Mouse (Mus musculus) bone marrow macrophage, adult 2 months (primary cell): ENCODE measurements at regions not wholly inside any gene's neighbourhood (a gene's known extent, or its start where the extent isn't known, plus 50 kb on each side); places are given as distances from the start of the nearest gene placed in this dataset.

Experiments
- CTCF ChIP-seq: IDR thresholded peaks from 2 replicates; pipeline ENCODE4 v1.5.1; 2012; ENCODE audit warnings: low read depth, mild to moderate bottlenecking, low read length, moderate library complexity
- POLR2A ChIP-seq: IDR thresholded peaks from 2 replicates; pipeline ENCODE4 v1.6.1; 2012; ENCODE audit warnings: mild to moderate bottlenecking, low read depth, low read length, borderline replicate concordance

GRCm38 (mm10) chr1:7533506-7533905 lies 2725.8 kb downstream of the Gm37988 start:
- TF ChIP-seq CTCF, result no peak
- no peak for TF ChIP-seq POLR2A
